Mouse (Mus musculus) gastrocnemius, adult 18-20 months (tissue): ENCODE measurements at regions not wholly inside any gene's neighbourhood (a gene's known extent, or its start where the extent isn't known, plus 50 kb on each side); places are given as distances from the start of the nearest gene placed in this dataset.
"Not testable (repeated sequence)": the region's sequence is repeated elsewhere in the genome, so short reads cannot be mapped to it uniquely, and the experiment has no call there.

Experiments
- DNase-seq: peaks from one replicate; pipeline ENCODE4 v3.0.0; 2021; ENCODE audit warnings: low spot score

DNA sequence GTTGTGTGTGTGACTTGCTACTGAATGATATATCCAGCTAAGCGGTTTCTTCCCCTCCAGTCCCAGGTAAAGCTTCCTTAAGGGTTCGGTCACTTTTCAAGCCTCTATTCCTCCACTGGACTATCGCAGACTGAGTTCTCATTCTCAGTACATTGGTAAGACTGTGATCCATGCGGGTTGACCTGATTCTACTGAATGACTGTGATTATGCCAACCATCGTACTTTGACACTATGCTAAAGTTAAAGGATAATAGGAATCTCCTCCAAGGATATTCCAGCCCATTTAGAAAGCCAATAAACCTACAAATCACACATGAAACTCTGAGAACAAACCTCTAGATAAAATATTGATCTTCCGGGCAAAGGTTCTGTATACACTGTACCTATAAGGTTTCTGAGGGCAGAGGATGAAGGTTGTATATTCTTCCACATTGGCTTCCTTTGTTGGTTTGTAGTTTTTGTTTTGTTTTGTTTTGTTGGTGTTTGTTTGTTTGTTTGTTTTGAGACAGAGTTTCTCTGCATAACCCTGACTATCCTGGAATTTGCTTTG, 223.7 kb upstream of the Zpld1 start:
- DNase-seq, result no peak

DNA sequence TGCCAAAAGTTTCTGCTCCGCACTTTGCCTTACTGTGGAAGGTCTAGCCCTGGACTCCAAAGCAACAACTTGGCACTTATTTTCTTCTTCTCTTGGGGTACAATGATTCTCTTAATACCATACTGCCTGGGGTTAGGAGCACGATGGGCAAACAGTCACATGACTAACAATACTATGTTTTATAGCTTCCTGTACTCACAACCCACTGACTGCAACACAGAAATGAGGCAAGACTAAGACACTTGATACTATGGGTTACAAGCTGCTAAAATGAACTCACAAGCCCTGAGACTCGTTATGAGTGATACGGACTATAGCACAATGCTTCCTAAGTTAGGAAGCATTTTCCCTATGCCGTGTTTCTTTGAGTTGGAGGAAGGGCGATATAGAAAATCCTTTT, 222.3 kb upstream of the Zpld1 start:
- no peak for DNase-seq

DNA sequence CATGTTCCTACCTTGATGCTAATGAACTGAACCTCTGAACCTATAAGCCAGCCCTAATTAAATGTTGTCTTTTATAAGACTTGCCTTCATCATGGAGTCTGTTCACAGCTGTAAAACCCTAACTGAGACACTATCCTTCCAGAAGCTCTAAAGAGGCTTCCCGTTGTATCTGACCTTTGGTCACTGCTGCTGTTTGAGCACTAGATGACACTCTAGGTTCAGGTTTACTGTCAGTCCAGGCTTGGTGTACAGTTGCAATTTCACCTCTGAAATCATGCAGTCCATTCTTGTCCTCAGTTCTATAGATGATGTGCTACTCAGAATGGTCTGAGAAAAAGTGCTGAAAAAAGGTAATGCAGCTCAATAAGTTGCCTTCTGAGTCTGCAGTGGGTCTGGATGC, 221.9 kb upstream of the Zpld1 start:
- DNase-seq, result peak; percentile 12

DNA sequence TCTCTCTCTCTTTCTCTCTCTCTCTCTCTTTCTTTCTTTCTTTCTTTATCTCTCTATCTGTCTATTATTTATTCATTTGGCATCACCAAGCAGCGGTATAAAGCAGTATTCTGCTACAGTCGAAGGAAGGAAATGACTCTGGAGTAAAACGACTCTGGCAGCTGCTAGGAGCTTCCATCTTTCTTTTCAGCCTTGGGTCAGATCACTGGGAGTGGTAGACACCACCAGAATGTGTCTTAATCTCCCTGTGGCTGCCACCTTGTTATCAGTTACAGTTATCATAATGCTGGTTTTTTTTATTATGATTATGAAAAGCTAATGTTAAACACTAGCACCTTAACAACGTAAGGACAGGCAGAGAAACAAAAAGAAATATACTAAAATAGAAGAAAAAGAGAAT, 219.2 kb upstream of the Zpld1 start:
- DNase-seq, result no peak

DNA sequence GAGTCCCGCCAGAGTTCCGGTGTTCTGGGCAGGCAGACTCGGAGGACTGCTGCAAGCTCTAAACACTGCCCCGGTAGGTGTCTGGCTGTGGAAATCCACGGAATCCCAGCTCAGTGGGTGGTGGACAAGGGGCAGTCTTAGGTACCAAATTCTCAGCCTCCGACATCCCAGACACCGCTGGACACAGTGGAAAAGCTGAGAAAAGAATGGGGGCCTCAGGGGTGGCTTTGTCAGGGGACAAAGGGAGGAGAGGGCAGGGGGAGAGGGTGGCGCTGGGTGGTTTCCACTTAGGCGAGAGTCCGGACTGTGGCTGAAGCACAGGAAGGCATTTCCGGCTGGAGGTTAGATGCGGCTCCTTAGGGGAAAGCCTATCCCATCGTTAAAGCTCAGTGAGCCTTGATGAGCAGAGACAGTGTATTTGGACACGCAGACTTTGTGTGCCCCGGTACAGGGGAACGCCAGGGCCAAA, 217.5 kb upstream of the Zpld1 start:
- no peak for DNase-seq

DNA sequence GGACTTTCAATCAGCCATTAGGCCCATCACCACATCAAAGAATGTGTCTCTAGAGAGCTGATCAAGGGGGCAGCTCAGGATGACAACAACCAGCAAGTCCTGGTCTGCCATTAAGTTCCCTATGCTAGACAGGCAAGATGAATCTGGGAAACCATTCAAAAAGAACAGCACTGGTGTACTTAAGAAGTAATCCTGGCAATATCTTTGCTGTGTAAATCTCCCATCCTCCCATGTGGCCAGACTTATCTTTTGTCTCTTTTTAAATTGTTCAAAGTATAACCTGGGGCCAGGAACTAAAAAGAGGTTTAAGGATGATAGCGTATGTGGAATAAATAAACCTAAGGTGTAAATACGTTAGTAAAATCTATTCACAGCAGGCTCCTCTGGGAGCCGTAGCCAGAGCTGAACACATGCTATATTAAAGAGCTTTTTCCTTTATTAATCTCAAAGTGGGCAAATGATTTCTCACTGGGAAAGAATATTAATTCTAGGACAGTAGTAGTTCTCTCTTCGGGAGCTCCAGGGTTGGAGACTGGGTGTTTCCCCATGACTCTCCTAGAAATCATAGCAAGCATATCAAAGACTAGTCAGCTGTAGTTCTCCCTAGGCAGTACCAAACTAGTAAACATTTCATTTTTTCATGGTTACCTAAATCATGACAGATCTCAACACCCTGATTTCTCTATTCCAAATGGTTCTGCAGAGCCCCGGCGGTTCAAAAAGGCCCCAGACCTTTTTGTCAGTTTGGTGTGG, 216.8 kb upstream of the Zpld1 start:
- no peak for DNase-seq

DNA sequence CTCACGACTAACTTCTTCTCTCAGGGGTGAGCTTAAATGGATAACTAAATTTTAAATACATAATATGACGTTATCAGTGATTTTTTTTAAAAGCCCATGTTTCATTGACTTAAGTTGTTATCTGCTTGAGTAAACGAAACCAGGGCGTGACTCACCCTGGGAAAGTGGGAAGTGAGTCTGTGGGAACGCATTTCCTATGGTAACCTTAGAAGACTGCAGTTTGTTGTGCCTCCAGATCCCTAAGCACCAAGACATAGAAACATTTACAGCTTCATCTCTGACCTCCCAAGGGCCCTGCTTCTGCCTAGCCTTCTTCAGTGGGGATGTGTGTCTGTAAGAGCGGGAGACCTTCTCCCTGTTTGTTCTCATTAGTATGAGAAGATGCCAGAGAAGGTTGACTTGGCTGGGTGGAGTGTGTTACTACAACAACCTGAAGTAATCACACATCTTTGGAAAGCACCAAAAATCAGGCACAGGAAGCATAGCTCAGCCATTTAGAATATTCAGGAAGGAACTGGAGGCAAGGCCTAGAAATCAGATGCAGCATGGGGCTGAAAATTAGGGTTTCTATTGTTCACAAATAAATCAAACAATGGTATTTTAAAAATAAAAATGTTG, 207.1 kb upstream of the Zpld1 start:
- no peak for DNase-seq

DNA sequence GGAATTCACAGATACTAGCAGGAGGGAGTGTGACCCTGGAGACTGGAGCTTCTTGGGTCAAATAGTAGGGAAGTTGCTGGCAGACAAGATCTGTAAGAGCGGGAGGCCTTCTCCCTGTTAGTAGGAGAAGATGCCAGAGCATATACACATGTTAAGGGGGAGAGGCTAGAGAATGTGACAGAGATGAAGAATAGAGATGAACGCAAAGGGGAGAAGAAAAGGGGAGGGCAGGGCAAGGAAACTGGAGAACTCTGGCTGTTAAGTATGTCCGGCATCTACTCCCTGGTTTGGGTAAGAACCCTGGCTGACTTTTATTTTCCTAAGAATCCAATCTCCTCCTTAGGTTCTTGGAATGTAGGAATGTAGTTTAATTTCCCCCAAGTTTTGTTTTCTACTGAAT, 206.5 kb upstream of the Zpld1 start:
- DNase-seq, result no peak

DNA sequence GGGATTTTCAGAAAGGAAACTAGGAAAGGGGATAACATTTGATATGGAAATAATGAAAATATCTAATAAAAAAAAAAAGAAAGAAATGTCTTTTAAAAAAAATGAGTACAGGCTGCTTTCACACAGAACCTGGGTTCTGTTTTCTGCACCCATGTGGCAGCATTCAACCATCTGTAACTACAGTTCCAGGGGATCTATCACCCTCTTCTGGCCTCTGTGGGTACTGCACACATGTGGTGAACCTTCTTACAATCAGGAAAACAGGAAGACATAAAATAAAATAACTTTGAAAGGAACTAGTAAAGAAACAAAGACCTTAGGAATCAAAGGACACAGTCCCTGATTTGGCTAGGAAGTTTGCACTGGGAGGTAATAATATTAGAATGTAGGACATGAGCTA, 205.5 kb upstream of the Zpld1 start:
- DNase-seq, result no peak

DNA sequence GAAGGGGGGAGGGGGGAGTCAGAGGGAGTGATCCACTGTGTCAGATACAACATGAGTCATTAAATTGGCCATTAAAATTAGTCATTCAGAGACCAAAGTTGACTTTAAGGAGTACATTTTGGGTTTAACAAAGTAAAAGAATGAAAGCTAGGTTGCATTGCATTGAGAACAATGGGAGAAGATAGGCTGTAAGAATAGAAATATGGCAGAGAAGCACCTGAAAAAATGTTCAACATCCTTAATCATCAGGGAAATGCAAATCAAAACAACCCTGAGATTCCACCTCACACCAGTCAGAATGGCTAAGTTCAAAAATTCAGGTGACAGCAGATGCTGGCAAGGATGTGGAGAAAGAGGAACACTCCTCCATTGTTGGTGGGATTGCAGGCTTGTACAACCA, 202.0 kb upstream of the Zpld1 start:
- not testable (repeated sequence) for DNase-seq

DNA sequence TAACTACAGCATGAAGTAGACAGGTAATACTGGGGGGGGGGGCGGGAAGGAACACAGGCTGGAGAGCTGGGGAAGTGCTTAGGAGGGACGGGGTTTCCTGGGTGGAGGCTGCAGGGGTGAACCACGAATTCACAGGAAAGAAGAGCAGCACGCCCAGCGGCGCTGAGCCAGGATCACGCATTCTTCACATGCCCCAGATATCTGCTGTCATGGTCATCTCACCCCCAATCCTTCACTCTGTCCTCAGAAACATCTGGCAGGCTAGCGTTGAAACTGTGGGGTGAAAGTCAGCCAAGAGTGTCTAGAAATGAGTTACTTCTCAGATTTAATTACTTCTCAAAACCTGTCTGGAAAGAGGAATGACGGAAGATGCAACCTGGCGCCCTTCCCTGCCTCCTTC, 197.3 kb upstream of the Zpld1 start:
- no peak for DNase-seq

DNA sequence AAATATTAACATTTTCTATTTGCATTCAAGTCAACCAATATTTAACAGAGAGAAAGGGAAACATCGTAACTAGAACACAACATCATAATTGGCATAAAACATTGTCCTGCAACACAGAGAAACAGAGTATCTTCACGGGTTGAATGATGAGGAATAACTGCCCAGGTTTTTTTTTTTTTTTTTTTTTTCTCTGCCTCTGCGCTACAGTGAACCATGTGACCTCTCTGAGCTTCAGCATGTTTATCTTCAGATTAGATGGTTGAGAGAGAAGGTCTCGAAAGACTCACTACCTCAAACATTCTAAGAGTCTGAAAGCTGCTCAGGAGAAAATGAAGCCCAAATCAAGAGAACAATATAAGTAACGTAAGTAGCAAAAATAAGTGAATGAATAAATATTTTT, 196.4 kb upstream of the Zpld1 start:
- no peak for DNase-seq

DNA sequence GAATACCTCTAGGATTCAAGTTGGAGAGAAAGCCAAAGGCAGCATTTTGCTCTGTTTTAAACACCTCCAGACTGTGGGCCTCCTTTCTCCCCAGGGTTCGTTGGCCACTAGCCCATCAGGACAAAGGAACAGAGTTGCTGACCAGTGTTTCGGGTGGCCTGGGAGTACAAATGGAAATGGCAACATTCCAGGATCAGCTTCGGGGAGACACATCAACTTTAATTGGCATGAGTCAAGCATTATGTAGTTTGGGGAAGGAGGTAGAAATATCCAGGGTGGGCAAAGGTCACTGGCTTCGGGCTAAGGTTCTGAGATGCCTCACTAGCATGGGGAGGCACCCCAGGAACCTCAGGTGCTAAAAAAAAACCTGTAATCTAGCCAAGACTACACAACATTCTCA, 194.3 kb upstream of the Zpld1 start:
- no peak for DNase-seq

DNA sequence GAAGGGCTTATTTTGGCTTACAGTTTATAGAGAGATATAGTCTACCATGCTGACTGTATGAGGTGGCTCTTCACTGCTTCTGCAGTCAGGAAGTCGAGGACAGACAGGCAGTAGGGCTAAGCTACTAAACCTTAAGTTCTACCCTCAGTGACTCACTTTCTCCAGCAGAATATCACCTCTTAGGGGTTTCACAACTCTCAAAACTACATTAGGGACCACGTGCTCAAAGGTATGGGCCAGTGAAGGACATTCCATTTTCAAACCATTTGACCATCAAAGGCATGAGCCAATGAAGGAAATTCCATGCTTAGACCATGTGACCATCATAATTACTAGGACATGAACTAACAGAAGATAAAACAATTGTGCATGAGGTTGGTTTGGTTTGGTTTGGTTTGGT, 186.6 kb upstream of the Zpld1 start:
- no peak for DNase-seq

DNA sequence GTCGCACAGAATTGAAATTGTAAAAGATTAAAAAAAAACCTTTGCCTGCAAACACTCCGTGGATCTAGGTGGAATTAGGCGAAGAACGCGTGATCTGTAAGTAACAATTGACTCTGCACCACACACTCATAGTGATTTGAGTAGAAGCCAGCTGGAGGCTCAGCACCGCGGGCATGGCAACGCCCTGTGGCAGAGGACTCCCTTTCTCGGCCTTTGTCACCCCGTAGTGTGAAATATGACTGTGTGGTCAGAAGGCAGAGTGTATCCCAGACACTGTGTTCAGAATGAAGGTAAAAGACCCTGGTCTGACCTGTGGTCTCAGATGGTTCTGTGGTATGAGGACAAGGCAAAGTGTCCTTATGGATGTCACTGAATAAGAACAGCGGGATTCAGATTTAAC, 183.0 kb upstream of the Zpld1 start:
- DNase-seq, result no peak

DNA sequence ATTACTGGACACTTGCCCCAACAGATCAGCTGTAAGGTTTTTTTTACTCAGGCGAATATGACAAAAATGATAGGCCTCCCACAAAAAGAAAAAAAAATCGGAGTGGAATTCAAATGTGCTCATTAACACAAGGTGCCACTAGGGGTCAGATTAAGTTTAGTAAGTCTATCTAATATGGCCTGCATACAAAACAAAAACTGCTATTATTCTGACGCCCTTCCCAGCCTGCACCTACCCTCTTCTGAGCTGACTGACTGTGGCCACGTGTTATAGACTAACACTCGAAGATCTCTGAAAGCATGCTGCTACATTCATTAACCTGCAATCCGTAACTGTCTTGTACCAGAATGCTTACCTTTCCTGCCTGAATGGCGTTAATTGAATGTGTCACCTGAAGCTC, 182.5 kb upstream of the Zpld1 start:
- no peak for DNase-seq

DNA sequence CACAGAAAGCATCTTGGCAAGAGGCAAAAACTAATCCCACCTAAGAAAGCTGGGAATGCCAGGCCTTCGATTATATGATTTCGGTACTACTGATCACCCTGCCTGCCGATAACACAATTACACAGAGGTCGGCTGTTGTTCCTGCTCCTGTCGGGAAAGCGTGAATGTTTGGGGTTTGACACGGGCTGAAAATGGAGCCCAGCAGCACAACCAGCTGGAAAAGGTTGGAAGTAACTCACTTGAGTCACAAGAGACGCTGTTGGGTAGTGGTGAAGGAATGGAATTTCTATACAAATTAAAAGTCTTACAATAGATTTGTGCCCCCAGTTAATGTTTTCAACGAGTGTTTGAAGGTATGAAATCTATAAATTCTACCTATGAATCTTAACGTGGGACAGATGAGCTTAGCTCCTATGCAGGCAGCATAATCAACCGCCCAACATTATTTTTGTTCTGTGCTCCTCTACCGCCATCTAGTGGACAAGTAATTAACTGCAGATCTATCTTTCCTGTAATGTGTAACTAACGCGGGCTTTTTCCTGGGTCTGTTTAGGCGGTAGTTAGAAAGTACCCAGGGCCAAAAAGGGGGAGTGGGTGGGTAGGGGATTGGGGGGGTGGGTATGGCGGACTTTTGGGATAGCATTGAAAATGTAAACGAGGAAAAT, 178.9 kb upstream of the Zpld1 start:
- peak; percentile 58 for DNase-seq

DNA sequence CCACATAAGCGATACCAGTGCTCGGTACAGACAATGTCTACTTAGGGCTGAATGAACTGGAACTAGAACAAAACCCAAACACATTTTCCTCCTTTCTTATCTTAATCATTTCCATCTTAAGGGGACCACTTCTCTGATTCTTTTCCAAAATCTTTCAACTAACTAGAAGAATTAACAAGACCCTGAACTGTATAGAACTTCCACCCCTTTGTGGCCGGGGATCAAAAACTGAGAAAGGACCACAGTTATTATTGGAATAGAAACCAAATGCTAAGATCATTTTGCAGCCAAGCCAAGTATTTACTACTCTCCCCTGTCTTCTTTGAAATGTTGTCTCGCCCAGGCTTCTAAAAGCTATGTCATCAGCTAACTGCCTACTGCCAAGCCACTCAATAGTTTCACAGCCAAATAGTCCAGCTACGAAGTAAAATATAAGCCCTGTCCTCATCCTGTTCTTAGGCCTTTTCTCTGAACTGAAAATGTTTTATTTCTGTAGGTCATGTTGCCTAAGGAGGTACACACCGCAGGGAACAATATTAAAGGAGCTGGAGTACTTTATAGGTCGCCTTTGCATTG, 177.3 kb upstream of the Zpld1 start:
- no peak for DNase-seq

DNA sequence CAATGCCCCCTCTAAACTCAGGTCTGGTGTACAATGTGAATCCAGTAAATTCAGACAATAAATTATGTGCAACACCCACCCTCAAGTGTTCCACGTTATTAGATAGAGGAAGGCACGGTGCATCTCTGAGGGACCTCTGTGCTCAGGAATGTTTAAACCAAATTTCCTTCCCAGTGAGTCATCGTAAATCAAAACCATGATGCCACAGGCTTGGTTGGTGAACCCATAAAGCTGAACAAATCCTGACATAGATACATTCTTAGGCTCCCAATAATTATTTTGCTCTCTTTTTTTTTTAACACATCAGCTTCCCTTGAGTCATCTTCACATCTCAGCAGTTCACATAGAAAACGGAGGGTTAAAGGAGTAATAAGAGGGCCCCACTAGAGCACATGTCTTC, 173.6 kb upstream of the Zpld1 start:
- no peak for DNase-seq

DNA sequence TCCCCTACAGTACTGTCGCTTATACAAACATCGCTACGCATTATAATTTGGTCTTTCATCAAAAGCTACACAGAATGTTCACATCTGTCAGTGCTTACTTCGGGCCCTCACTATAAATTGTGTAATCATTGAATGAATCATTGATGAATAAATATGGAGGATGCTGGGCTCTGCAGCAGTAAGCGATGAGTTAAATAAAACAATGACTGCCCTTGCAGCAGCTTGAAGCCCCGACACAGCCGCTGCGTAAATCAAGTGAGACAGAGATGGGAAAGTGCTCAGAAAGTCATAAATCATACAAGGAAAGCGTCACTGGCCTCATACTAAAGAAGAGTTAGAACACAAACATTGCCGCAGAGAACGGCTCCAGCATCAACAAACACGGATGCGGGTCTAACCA, 172.9 kb upstream of the Zpld1 start:
- no peak for DNase-seq

DNA sequence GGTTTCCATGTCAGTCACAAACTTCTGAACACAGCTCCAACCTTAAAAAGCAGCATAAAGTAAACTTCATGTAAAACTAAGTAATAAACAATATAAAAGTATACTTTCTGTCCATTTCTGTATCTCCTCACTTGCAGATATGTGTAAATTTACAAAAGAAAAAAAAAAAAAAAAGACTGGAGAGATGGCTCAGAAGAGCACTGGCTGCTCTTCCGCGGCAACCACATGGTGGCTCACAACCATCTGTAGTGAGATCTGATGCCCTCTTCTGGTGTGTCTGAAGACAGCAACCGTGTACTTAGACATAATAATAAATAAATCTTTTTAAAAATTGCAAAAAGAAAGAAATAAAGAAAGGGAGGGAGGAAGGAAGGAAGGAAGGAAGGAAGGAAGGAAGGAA, 171.9 kb upstream of the Zpld1 start:
- DNase-seq, result no peak

DNA sequence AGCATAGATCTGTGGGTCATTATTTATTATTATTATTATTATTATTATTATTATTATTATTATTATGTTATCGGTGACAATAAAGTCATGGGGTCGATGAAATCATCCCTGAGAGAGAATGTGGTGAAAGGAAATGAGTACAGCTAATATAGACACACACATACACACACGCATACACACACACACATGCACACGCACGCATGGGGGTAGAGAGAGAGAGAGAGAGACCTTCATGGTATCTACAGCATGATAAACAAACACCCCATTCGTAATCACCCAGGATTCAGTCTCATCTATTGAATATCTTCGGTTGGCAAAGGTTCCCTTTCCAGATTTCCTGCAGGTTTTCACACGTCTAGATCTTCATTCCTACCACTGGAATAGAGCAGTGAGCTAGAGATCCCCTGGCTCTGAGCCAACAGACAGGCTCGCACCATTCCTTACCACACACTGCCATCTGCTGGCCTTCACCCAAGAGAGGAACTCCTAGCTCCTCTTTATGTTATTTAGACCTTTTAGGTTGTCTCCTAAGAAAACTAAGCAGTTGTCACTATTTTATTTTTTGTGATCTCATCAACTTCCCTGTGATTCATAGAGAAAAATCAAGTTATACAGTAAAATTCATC, 171.2 kb upstream of the Zpld1 start:
- peak; percentile 48 for DNase-seq
